Mouse (Mus musculus) lung, postnatal 4 days (tissue): Measurements from ENCODE around the gene Gm21739.
"Not testable (repeated sequence)": the region's sequence is repeated elsewhere in the genome, so short reads cannot be mapped to it uniquely, and the experiment has no call there.

Experiments
- DNase-seq, 2 experiments: peaks; one replicate each; pipeline ENCODE4 v3.0.0; 2021

Gm21739 gene

GRCm38 (mm10) chrY:44264344-44264743, at the start of gene Gm21739:
TSS of gene Gm21739 (minus strand) at chrY:44264444.
- DNase-seq, result not testable (repeated sequence)
